Mouse (Mus musculus) hindbrain, embryonic 14.5 days (tissue): Measurements from ENCODE around the gene Pbdc1. TPM values are rescaled to one million over a fixed set of nuclear protein-coding genes. Genes with fewer than 3 reads are reported as not detected.
"Not testable (repeated sequence)": the region's sequence is repeated elsewhere in the genome, so short reads cannot be mapped to it uniquely, and the experiment has no call there.

Source experiments
- ATAC-seq: fragments of 200-750 bp; cut with Nextera tagmentation; 2 replicates; pipeline ENCODE4 v1.8.0; 2017; ENCODE audit warnings: moderate number of reproducible peaks, mild to moderate bottlenecking, moderate TSS enrichment, moderate library complexity; ENCODE audit not compliant: low FRiP score
- DNase-seq: peaks from one replicate; pipeline ENCODE4 v3.0.0-alpha.2; 2015; ENCODE audit warnings: low spot score
- H3K27ac ChIP-seq: fragments of 300-500 bp; sonication (generic); 2 replicates; pipeline ENCODE4 v1.5.1; 2014; ENCODE audit warnings: mild to moderate bottlenecking, moderate library complexity
- H3K27me3 ChIP-seq: fragments of 300-500 bp; sonication (generic); 2 replicates; pipeline ENCODE4 v1.6.1; 2014; ENCODE audit warnings: mild to moderate bottlenecking, low read length, mixed read lengths; ENCODE audit not compliant: control insufficient read depth, insufficient read depth
- H3K36me3 ChIP-seq: fragments of 300-500 bp; sonication (generic); replicated peaks from 2 replicates; pipeline ENCODE4 v1.6.1; 2014; ENCODE audit not compliant: control insufficient read depth, insufficient read depth
- H3K4me1 ChIP-seq: fragments of 300-500 bp; sonication (generic); replicated peaks from 2 replicates; pipeline ENCODE4 v1.6.1; 2014; ENCODE audit warnings: antibody characterized with exemption, low read length, mixed read lengths; ENCODE audit not compliant: control insufficient read depth, insufficient read depth
- H3K4me2 ChIP-seq: fragments of 300-500 bp; sonication (generic); replicated peaks from 2 replicates; pipeline ENCODE4 v1.6.1; 2014; ENCODE audit warnings: mild to moderate bottlenecking, moderate library complexity
- H3K4me3 ChIP-seq: fragments of 300-500 bp; sonication (generic); replicated peaks from 2 replicates; pipeline ENCODE4 v1.5.1; 2014; ENCODE audit warnings: mild to moderate bottlenecking, low read length
- H3K9ac ChIP-seq: fragments of 300-500 bp; sonication (generic); 2 replicates; pipeline ENCODE4 v1.6.1; 2014
- H3K9me3 ChIP-seq: fragments of 300-500 bp; sonication (generic); 2 replicates; pipeline ENCODE4 v1.6.1; 2016; ENCODE audit warnings: low read length; ENCODE audit not compliant: control insufficient read depth
- WGBS: fragments of 180-500 bp; shearing (Covaris S2); extraction: QIAGEN DNeasy Blood & Tissue Kit; methylation state at CpG from one replicate; pipeline ENCODE4 v1.1.7; 2014; 5-methylcytosine and 5-hydroxymethylcytosine counted together
- polyA plus RNA-seq: library from polyadenylated mRNA; unstranded; fragments of >200 nt; fragmentation: Nextera tagmentation; extraction: Ambion mirVana; gene quantifications from 2 replicates; pipeline ENCODE4 v1.2.1, GENCODE M21; 2014

Gene Pbdc1
- polyA plus RNA-seq, 1 experiment from 2014 or later = 30.0 TPM

DNA sequence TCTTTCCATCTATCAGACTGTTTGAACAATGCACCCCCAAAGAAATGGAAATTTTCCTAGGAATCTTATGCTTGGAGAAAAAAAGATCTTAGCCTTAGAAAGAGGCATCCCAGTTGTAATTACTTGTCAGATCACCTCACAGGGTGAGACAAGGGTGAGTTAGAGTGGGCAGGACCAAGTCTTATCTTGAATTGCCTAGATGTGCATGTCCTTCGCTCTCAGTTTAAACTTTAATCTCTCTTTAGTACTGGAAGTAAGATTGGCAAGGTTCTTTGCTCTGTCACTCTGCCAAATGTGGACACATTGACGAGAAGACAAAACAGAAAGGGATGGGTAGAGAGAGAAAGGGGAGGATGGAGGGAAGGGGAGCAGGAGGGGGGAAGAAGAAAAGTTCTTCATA, 35.4 kb downstream of the Pbdc1 start:
- H3K27me3 ChIP-seq = peaks cover 25% of the 10 kb centered on the region
- WGBS = 71% methylated on average over 2 of the region's 2 CpGs
- H3K27ac ChIP-seq = no peak overlapping the region
- H3K4me1 ChIP-seq = no peaks in the 10 kb centered on the region
- H3K4me2 ChIP-seq = no peak overlapping the region
- ATAC-seq (no peak), DNase-seq (no peak)
- H3K9ac ChIP-seq = no peak overlapping the region
- H3K9me3 ChIP-seq = no peaks in the 10 kb centered on the region
- no peak overlapping the region for H3K4me3 ChIP-seq
- no peaks in the 10 kb centered on the region for H3K36me3 ChIP-seq

DNA sequence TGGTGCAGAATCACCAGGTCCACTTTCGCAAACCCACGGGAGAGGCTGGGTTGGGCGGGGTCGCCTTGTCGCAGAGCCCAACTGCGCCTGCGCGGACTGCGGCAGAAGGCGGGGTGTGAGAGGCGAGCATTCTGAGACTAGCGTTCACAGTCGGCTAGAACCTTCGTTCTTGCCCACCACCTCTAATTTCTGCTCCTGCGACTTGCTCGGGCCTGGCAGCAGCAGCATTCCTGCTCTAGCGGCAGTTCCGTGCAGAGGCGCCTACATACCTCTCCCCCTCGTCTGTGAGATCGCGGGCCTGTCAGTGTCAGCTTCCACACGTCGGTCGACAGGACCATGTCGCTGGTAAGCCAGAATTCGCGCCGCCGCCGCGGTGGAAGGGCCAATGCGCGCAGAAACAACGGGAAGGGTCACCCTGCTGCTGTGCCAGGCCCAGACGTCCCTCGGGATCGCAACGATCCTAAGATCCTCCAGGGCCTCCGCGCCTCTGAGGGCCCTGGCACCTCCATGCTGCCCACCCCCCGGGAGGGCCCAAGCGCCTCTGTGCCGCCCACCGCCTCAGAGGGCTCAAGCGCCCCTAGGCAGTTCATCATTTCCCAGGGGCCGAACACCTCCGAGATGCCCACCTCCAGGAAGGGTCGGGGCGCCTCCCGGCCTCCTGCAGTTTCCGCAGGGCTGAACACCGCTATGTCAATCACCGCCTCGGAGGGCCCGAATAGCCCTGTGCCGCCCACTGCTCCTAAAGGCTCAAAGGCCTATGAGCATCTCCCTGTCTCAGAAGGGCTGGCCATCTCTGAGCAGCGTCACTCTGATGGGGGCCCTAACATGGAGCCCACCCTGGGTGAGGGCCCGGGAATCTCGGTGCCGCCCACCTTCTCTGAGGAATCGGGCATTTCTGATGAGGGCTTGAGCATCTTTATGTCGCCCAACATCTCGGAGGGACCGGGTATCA, 41.0 kb downstream of the Pbdc1 start, which contains the start of gene Magee1:
Gene Magee1, plus strand, starts transcription at position 104 of the 952 bp plus-strand sequence.
- Histone ChIP-seq H3K4me3 (peak within 1 kb of the TSS; percentile 64), H3K4me2 (peak within 1 kb of the TSS; percentile 66), H3K27me3 (peaks cover 68% of the 10 kb centered on the region), H3K27ac (peak within 1 kb of the TSS; percentile 87), H3K9ac (peak within 1 kb of the TSS; percentile 83), H3K9me3 (no peaks in the 10 kb centered on the region), H3K4me1 (peaks cover 9% of the 10 kb centered on the region), H3K36me3 (peaks cover 15% of the 10 kb centered on the region)
- ATAC-seq = peak; percentile 73
- 17% methylated on average over 57 of the region's 65 CpGs for WGBS
- peak; percentile 81 for DNase-seq

DNA sequence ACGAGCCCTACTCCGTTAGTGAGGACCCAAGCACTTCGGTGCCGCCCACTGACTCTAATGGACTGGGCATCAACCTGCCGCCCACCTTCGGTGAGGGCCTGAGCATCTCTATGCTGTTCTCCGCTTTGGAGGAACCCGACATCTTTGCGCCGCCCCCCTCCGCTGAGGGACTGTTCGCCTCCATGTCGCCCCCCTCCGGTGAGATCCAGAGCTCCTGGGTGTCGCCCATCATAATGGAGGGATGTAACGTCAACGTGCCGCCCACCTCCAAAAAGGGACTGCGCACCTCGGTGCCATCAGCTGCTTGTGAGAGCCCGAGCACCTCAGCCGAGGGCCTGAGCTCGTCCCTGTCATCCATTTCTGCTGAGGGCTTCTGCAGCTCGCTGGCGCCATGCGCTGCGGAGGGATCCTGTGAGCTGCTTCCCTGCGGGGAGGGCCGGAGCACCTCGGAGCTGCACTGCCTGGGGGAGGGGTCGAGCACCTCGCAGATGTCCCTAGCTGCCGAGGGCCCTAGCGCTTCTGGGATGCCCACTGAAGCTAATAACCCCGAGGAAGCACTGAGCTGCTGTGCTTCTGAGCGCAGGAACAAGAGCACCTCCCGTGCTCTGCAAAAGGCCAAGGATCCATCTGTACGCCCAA, 41.8 kb downstream of the Pbdc1 start:
- WGBS = 19% methylated on average over 37 of the region's 38 CpGs
- peak overlapping the region; percentile 83 for H3K9ac ChIP-seq
- H3K4me1 ChIP-seq = peaks cover 9% of the 10 kb centered on the region
- no peaks in the 10 kb centered on the region for H3K9me3 ChIP-seq
- peak overlapping the region; percentile 64 for H3K4me3 ChIP-seq
- DNase-seq (peak; percentile 71), ATAC-seq (peak; percentile 85)
- peaks cover 15% of the 10 kb centered on the region for H3K36me3 ChIP-seq
- peaks cover 71% of the 10 kb centered on the region for H3K27me3 ChIP-seq
- peak overlapping the region; percentile 87 for H3K27ac ChIP-seq
- peak overlapping the region; percentile 66 for H3K4me2 ChIP-seq

DNA sequence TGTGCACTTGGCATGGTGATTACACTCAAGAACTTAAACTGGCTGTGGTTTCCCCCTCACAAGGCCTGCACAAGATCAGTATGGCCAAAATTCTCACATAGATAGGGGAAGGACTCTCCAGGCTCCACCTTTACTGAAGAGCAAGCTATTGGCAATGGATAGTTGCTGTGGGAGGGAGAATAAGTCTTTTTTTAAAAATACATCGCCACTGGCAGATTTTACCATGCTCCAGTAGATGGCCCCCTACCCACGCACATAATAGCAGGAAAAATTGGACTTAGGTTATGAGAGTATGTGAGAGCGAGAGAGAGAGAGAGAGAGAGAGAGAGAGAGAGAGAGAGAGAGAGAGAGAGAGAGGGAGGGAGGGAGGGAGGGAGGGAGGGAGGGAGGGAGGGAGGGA, 45.3 kb downstream of the Pbdc1 start:
- no peak overlapping the region for H3K4me2 ChIP-seq
- no peaks in the 10 kb centered on the region for H3K9me3 ChIP-seq
- H3K36me3 ChIP-seq = peaks cover 15% of the 10 kb centered on the region
- no peak overlapping the region for H3K9ac ChIP-seq
- no peak overlapping the region for H3K4me3 ChIP-seq
- WGBS = 21% methylated on average over 2 of the region's 3 CpGs
- ATAC-seq = no peak
- H3K4me1 ChIP-seq = peaks cover 9% of the 10 kb centered on the region
- peaks cover 50% of the 10 kb centered on the region for H3K27me3 ChIP-seq
- H3K27ac ChIP-seq = no peak overlapping the region
- DNase-seq = peak; percentile 52

DNA sequence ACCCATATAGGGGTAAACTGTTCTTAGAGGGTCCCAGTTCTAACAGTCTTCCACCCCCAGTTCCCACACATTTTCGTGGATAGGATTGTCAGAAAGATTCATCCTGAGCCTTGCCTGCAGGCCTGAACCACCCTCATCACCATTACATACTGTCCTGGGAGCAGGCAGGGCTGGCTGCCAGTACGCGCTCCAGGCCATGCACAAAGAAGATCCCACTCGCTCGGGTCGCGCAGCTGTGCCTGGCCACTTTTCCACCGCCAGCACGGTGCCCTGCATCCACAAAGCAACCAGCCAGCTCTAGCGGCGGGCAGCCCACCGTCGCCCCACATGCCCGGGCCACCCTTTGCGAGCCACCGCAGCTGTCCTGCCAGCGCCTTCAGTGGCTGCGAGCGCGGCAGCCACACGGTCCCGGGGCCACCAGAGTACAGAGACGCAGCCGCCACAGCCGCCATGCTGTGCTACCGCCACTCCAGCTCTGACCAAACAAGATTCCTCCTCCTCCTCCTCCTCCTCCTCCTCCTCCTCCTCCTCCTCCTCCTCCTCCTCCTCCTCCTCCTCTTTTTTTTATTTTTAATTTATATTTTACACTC, 72.4 kb downstream of the Pbdc1 start:
- Histone ChIP-seq H3K4me2 (peak overlapping the region; percentile 33), H3K9ac (peak overlapping the region; percentile 28; the same call in 1 of the 2 replicates), H3K36me3 (no peaks in the 10 kb centered on the region), H3K27me3 (peaks cover 54% of the 10 kb centered on the region), H3K4me3 (peak overlapping the region; percentile 18), H3K27ac (no peak overlapping the region), H3K4me1 (no peaks in the 10 kb centered on the region), H3K9me3 (no peaks in the 10 kb centered on the region)
- ATAC-seq (peak; percentile 37; the same call in 1 of the 2 replicates), DNase-seq (no peak)
- 54% methylated on average over 10 of the region's 26 CpGs for WGBS

DNA sequence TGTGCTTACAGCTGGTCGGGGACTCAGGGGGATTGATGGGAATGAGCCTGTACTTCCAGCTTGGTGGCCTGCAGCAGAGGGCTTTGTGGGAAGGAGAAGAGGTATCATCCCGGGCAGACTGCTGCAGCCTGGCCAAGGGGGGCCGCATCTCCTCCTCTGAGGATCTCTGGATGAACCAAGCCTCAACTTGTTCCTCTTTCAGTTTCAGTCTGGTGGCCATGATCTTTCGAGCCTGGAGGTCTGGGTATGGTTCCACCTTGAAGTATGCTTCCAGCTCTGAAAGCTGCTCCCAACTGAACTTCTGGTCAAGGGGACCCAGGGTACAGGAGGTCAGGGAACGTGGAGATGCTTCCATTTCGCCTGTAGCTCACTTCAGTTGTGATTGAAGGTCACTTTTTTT, 85.5 kb downstream of the Pbdc1 start:
- H3K27me3 ChIP-seq = peaks cover 43% of the 10 kb centered on the region
- H3K9me3 ChIP-seq, H3K27ac ChIP-seq, H3K36me3 ChIP-seq, H3K4me1 ChIP-seq, H3K4me2 ChIP-seq, H3K4me3 ChIP-seq, DNase-seq, ATAC-seq, H3K9ac ChIP-seq: not testable (repeated sequence)
- WGBS = 82% methylated on average over 6 of the region's 6 CpGs

Other genes with a start within 250 kb of the Pbdc1 start
- gene Magee2, start 222.5 kb upstream of the Pbdc1 start, polyA plus RNA-seq = 27.7 and 30.6 TPM in 2 replicates
- gene Magee1, start 40.6 kb downstream of the Pbdc1 start, polyA plus RNA-seq = 156 and 170 TPM in 2 replicates